Mouse (Mus musculus) embryonic facial prominence, embryonic 14.5 days (tissue): ENCODE measurements around the gene Syt2. TPM values are rescaled to one million over a fixed set of nuclear protein-coding genes. Genes with fewer than 3 reads are reported as not detected.

Source experiments
- ATAC-seq: fragments of 200-750 bp; cut with Nextera tagmentation; 2 replicates; pipeline ENCODE4 v1.8.0; 2017; ENCODE audit warnings: low read depth, moderate number of reproducible peaks, moderate TSS enrichment
- DNase-seq: peaks from one replicate; pipeline ENCODE4 v3.0.0-alpha.2; 2015; ENCODE audit warnings: low spot score
- H3K27ac ChIP-seq: fragments of 300-500 bp; sonication (generic); replicated peaks from 2 replicates; pipeline ENCODE4 v1.5.1; 2014; ENCODE audit warnings: low read depth, mild to moderate bottlenecking, low read length, moderate library complexity
- H3K27me3 ChIP-seq: fragments of 300-500 bp; sonication (generic); replicated peaks from 2 replicates; pipeline ENCODE4 v1.6.1; 2014; ENCODE audit warnings: low read length; ENCODE audit not compliant: control insufficient read depth, insufficient read depth
- H3K36me3 ChIP-seq: fragments of 300-500 bp; sonication (generic); 2 replicates; pipeline ENCODE4 v1.6.1; 2014; ENCODE audit warnings: low read length, mixed read lengths; ENCODE audit not compliant: control insufficient read depth, insufficient read depth
- H3K4me1 ChIP-seq: fragments of 300-500 bp; sonication (generic); 2 replicates; pipeline ENCODE4 v1.6.1; 2014; ENCODE audit warnings: antibody characterized with exemption, low read length; ENCODE audit not compliant: control insufficient read depth, insufficient read depth
- H3K4me2 ChIP-seq: fragments of 300-500 bp; sonication (generic); 2 replicates; pipeline ENCODE4 v1.6.1; 2014; ENCODE audit warnings: low read depth, mild to moderate bottlenecking, low read length, moderate library complexity, mixed read lengths
- H3K4me3 ChIP-seq: fragments of 300-500 bp; sonication (generic); 2 replicates; pipeline ENCODE4 v1.5.1; 2014; ENCODE audit warnings: low read depth, mild to moderate bottlenecking, low read length
- H3K9ac ChIP-seq: fragments of 300-500 bp; sonication (generic); 2 replicates; pipeline ENCODE4 v1.6.1; 2014; ENCODE audit warnings: low read depth, mild to moderate bottlenecking, low read length, moderate library complexity, mixed read lengths
- H3K9me3 ChIP-seq: fragments of 300-500 bp; sonication (generic); 2 replicates; pipeline ENCODE4 v1.6.1; 2016; ENCODE audit warnings: low read length; ENCODE audit not compliant: control insufficient read depth
- WGBS: fragments of 180-500 bp; shearing (Covaris S2); extraction: QIAGEN DNeasy Blood & Tissue Kit; methylation state at CpG from one replicate; pipeline ENCODE4 v1.1.7; 2014; 5-methylcytosine and 5-hydroxymethylcytosine counted together
- microRNA-seq: library from miRNA; unstranded; fragments of <30 nt; microRNA quantifications from one replicate; pipeline ENCODE4, GENCODE M21; 2016; ENCODE audit warnings: borderline number of aligned reads
- polyA plus RNA-seq: library from polyadenylated mRNA; unstranded; fragments of >200 nt; fragmentation: Nextera tagmentation; extraction: Ambion mirVana; gene quantifications from 2 replicates; pipeline ENCODE4 v1.2.1, GENCODE M21; 2014

Syt2 gene
- polyA plus RNA-seq, 1 experiment from 2014 or later, result 1.6 TPM

- no peak overlapping the region for H3K4me2 ChIP-seq
- ATAC-seq (no peak), DNase-seq (no peak)
- 74% methylated on average over 3 of the region's 3 CpGs for WGBS
- no peaks in the 10 kb centered on the region for H3K9me3 ChIP-seq
- peaks cover 6% of the 10 kb centered on the region; the same call in 1 of the 2 replicates for H3K36me3 ChIP-seq
- no peak overlapping the region for H3K27ac ChIP-seq
- no peaks in the 10 kb centered on the region for H3K27me3 ChIP-seq
- H3K9ac ChIP-seq, result no peak overlapping the region
- peaks cover 12% of the 10 kb centered on the region for H3K4me1 ChIP-seq
- no peak overlapping the region for H3K4me3 ChIP-seq
Observed at GRCm38 (mm10) chr1:134796536-134796935, 150.1 kb downstream of the Syt2 start.

DNA sequence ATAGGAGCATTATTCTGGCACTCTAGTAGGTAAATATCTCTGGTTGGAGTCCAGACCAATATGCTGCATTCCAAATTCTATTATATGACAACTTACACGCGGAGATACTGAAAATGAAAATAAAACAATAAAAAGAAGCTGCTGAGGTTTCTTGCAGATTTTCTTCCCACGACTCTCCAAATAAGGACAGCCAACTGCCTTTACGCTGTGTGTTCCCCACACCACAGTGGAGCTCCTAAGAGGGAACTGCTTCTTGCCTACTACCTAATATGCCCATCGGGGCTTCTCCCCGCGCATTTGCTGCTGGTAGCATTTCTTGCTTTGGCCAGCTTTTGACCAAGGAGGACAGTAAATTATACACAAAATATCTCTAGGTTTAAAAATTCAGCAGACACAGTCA is 155.3 kb downstream of the Syt2 start:
- DNase-seq (no peak), ATAC-seq (no peak)
- Histone ChIP-seq H3K4me2 (peak overlapping the region; percentile 51), H3K4me3 (peak overlapping the region; percentile 23), H3K4me1 (peaks cover 48% of the 10 kb centered on the region), H3K27ac (peak overlapping the region; percentile 55), H3K27me3 (no peaks in the 10 kb centered on the region), H3K9me3 (no peaks in the 10 kb centered on the region), H3K9ac (peak overlapping the region; percentile 54; the same call in 1 of the 2 replicates), H3K36me3 (peaks cover 6% of the 10 kb centered on the region; the same call in 1 of the 2 replicates)
- WGBS, result 77% methylated on average over 7 of the region's 7 CpGs

GRCm38 (mm10) chr1:134803286-134804117 is 157.0 kb downstream of the Syt2 start:
- H3K27ac ChIP-seq, result peak overlapping the region; percentile 89
- H3K9me3 ChIP-seq, result no peaks in the 10 kb centered on the region
- WGBS, result 28% methylated on average over 16 of the region's 16 CpGs
- ATAC-seq (peak; percentile 80), DNase-seq (peak; percentile 92)
- H3K27me3 ChIP-seq, result no peaks in the 10 kb centered on the region
- H3K36me3 ChIP-seq, result peaks cover 6% of the 10 kb centered on the region; the same call in 1 of the 2 replicates
- peak overlapping the region; percentile 54 for H3K9ac ChIP-seq
- peaks cover 48% of the 10 kb centered on the region for H3K4me1 ChIP-seq
- H3K4me3 ChIP-seq, result peak overlapping the region; percentile 23
- peak overlapping the region; percentile 51 for H3K4me2 ChIP-seq

DNA sequence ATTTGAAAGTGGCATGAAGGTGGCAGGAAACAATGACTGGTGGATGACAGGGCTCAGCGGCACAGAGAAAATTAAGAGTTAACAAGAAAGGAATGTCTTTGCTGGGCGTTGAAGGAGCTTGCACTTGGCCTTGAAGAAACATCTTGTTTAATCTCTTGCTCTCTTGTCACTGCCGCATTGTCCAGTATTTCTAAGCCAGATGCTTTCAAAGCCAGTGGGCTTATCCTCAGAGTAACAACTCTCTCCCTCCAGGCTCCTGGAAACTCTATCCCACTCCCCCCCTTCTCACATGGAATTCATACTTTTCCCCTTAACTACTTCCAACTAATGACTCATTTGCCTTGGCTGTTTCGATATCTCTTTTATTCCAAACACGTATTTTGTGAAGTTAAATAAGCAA is 157.9 kb downstream of the Syt2 start:
- WGBS, result 19% methylated on average over 5 of the region's 5 CpGs
- ATAC-seq (no peak), DNase-seq (peak; percentile 65)
- no peaks in the 10 kb centered on the region for H3K9me3 ChIP-seq
- peaks cover 3% of the 10 kb centered on the region; the same call in 1 of the 2 replicates for H3K36me3 ChIP-seq
- no peaks in the 10 kb centered on the region for H3K27me3 ChIP-seq
- peaks cover 48% of the 10 kb centered on the region for H3K4me1 ChIP-seq
- peak overlapping the region; percentile 51; the same call in 1 of the 2 replicates for H3K4me2 ChIP-seq
- H3K27ac ChIP-seq, result peak overlapping the region; percentile 89
- no peak overlapping the region for H3K9ac ChIP-seq
- H3K4me3 ChIP-seq, result no peak overlapping the region

- H3K36me3 ChIP-seq, result 0 out of 2 replicates have a peak, but pooled peaks cover under 1% of the 10 kb centered on the region
- H3K27me3 ChIP-seq, result no peaks in the 10 kb centered on the region
- WGBS, result 60% methylated on average over 9 of the region's 9 CpGs
- no peak overlapping the region for H3K9ac ChIP-seq
- no peaks in the 10 kb centered on the region for H3K9me3 ChIP-seq
- DNase-seq (peak; percentile 86), ATAC-seq (peak; percentile 71; the same call in 1 of the 2 replicates)
- H3K4me3 ChIP-seq, result no peak overlapping the region
- peak overlapping the region; percentile 89 for H3K27ac ChIP-seq
- H3K4me2 ChIP-seq, result no peak overlapping the region
- H3K4me1 ChIP-seq, result peaks cover 46% of the 10 kb centered on the region
Observed at GRCm38 (mm10) chr1:134805471-134805870, 159.0 kb downstream of the Syt2 start.

Small RNA genes lying within 50 kb of the gene (microRNA-seq; reads per million reads assigned to microRNA genes)
- not detected for gene Gm22232

Other genes with a start within 250 kb of the Syt2 start
- 29.9 and 31.5 TPM in 2 replicates for gene Cyb5r1, start 241.1 kb upstream of the Syt2 start, polyA plus RNA-seq
- 97.2 and 102 TPM in 2 replicates for gene Adipor1, start 231.3 kb upstream of the Syt2 start, polyA plus RNA-seq
- gene Klhl12, start 191.1 kb upstream of the Syt2 start, polyA plus RNA-seq, result 24.6 and 24.7 TPM in 2 replicates
- 42.9 and 44.6 TPM in 2 replicates for gene Rabif, start 152.0 kb upstream of the Syt2 start, polyA plus RNA-seq
- not detected in 2 replicates for gene Mgat4e, start 97.0 kb upstream of the Syt2 start, polyA plus RNA-seq
- gene Kdm5b, start 86.5 kb upstream of the Syt2 start, polyA plus RNA-seq, result 63.0 and 68.5 TPM in 2 replicates